Mouse (Mus musculus) hindbrain, embryonic 10.5 days (tissue): ENCODE measurements around the gene Pax2. TPM values are rescaled to one million over a fixed set of nuclear protein-coding genes. Genes with fewer than 3 reads are reported as not detected.

Experiments
- DNase-seq: peaks from one replicate; pipeline ENCODE4 v3.0.0-alpha.2; 2017; ENCODE audit warnings: low spot score
- H3K27ac ChIP-seq: fragments of 300-500 bp; sonication (generic); 2 replicates; pipeline ENCODE4 v1.5.1; 2016; ENCODE audit warnings: mild to moderate bottlenecking, moderate library complexity
- H3K27me3 ChIP-seq: fragments of 300-500 bp; sonication (generic); 2 replicates; pipeline ENCODE4 v1.6.1; 2016; ENCODE audit warnings: mild to moderate bottlenecking; ENCODE audit not compliant: poor library complexity, insufficient read depth, severe bottlenecking
- H3K36me3 ChIP-seq: fragments of 300-500 bp; sonication (generic); 2 replicates; pipeline ENCODE4 v1.6.1; 2016; ENCODE audit warnings: mild to moderate bottlenecking, moderate library complexity
- H3K4me1 ChIP-seq: fragments of 300-500 bp; sonication (generic); replicated peaks from 2 replicates; pipeline ENCODE4 v1.6.1; 2016; ENCODE audit warnings: mild to moderate bottlenecking
- H3K4me3 ChIP-seq: fragments of 300-500 bp; sonication (generic); 2 replicates; pipeline ENCODE4 v1.5.1; 2016; ENCODE audit warnings: mild to moderate bottlenecking, moderate library complexity
- H3K9me3 ChIP-seq: fragments of 300-500 bp; sonication (generic); 2 replicates; pipeline ENCODE4 v1.6.1; 2016; ENCODE audit warnings: mild to moderate bottlenecking, moderate library complexity
- WGBS: fragments of 180-500 bp; shearing (Covaris S2); methylation state at CpG from one replicate; pipeline ENCODE4 v1.1.7; 2016; 5-methylcytosine and 5-hydroxymethylcytosine counted together
- polyA plus RNA-seq: library from polyadenylated mRNA; unstranded; fragments of >200 nt; fragmentation: Nextera tagmentation; extraction: Ambion mirVana; gene quantifications from 2 replicates; pipeline ENCODE4 v1.2.1, GENCODE M21; 2016

The Pax2 gene
- polyA plus RNA-seq, 1 experiment from 2014 or later = 8.2 TPM

DNA sequence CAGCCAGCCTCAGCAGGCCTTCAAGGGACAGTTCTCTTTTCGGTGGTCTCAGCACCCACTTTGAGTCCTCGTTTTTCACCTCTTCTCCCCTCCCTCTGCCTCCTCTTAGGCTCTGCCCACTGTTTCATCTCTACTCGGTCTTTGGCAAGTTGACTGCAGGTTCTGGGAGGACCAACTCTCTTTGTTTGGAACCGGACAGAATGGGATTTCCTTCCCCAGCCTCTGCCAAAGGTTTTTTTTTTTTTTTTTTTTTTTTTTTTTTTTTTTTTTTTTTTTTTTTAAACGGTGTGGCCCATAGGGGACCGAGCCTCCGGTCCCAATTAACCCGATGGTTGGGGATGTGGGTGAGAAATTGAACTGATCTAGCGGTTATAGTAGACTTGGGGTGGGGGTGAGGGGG lies 4.8 kb upstream of the Pax2 start:
- Histone ChIP-seq H3K36me3 (no peaks in the 10 kb centered on the region), H3K27me3 (peaks cover 100% of the 10 kb centered on the region), H3K4me1 (peaks cover 78% of the 10 kb centered on the region), H3K9me3 (no peaks in the 10 kb centered on the region), H3K4me3 (peak overlapping the region; percentile 45), H3K27ac (peak overlapping the region; percentile 82)
- under 1% methylated on average over 9 of the region's 9 CpGs for WGBS
- DNase-seq = no peak

GRCm38 (mm10) chr19:44751551-44751950 lies 4.3 kb upstream of the Pax2 start:
- Histone ChIP-seq H3K27me3 (peaks cover 100% of the 10 kb centered on the region), H3K4me1 (peaks cover 80% of the 10 kb centered on the region), H3K27ac (0 out of 2 replicates have a peak overlapping the region, but pooled peaks have one; percentile 50), H3K9me3 (no peaks in the 10 kb centered on the region), H3K36me3 (no peaks in the 10 kb centered on the region), H3K4me3 (0 out of 2 replicates have a peak overlapping the region, but pooled peaks have one; percentile 20)
- 3% methylated on average over 3 of the region's 3 CpGs for WGBS
- peak; percentile 15 for DNase-seq

- under 1% methylated on average over 31 of the region's 31 CpGs for WGBS
- 0 out of 2 replicates have a peak overlapping the region, but pooled peaks have one; percentile 50 for H3K27ac ChIP-seq
- DNase-seq = peak; percentile 43
- H3K4me3 ChIP-seq = peak overlapping the region; percentile 20
- no peaks in the 10 kb centered on the region for H3K36me3 ChIP-seq
- peaks cover 84% of the 10 kb centered on the region for H3K4me1 ChIP-seq
- H3K9me3 ChIP-seq = no peaks in the 10 kb centered on the region
- H3K27me3 ChIP-seq = peaks cover 100% of the 10 kb centered on the region
Measured at GRCm38 (mm10) chr19:44752056-44752940, 3.5 kb upstream of the Pax2 start.

- H3K9me3 ChIP-seq = no peaks in the 10 kb centered on the region
- H3K4me1 ChIP-seq = peaks cover 82% of the 10 kb centered on the region
- H3K4me3 ChIP-seq = peak overlapping the region; percentile 20; the same call in 1 of the 2 replicates
- WGBS = under 1% methylated on average over 14 of the region's 14 CpGs
- DNase-seq = peak; percentile 41
- H3K36me3 ChIP-seq = no peaks in the 10 kb centered on the region
- peaks cover 100% of the 10 kb centered on the region for H3K27me3 ChIP-seq
- H3K27ac ChIP-seq = 0 out of 2 replicates have a peak overlapping the region, but pooled peaks have one; percentile 29
Measured at GRCm38 (mm10) chr19:44753361-44753760, 2.5 kb upstream of the Pax2 start.

DNA sequence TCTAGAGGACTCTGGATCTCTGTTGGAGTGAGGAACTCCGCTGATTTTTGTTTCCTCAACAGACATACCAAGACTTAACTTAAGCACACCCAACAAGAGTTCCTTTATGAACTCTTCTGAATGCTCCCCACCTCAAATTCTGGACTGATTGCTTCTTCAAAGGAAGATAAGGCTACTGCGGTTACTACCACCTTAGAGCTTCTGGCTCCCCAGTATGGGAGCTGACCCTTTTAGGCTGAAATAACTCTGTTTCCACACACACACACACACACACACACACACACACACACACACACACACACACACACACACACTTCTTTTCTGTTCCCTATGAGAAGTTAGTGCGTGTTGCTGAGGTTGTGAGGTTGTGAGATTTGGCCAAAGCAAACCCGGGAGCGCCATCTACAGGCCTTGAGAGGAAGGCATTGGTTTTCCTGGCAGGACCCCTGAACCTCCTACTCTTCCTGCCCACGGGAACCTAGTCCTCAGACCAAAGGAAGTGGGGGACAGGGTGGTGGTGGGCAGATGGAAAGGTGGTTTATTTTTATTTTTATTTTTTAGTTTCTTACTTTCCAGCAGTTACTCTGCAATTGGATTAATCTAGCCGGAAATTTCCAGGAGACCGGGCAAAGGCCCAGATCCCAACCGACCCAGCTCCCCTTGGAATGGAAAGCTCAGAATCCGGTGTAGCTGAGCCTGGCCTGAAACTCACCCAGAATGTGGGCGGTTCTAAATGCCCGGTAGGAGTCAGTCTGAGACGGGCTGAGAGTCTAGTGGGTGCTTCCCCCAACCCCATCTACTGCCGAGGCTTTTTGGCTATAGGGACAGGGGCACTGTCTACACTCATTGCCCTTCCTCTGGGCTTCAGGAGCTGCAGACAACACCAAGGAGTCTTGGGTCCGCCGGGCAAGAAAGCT lies 1.1 kb upstream of the Pax2 start:
- H3K9me3 ChIP-seq = no peaks in the 10 kb centered on the region
- peak overlapping the region; percentile 86; the same call in 1 of the 2 replicates for H3K27ac ChIP-seq
- H3K4me3 ChIP-seq = peak overlapping the region; percentile 51
- peaks cover 100% of the 10 kb centered on the region for H3K27me3 ChIP-seq
- peak; percentile 80 for DNase-seq
- WGBS = under 1% methylated on average over 16 of the region's 16 CpGs
- peaks cover 82% of the 10 kb centered on the region for H3K4me1 ChIP-seq
- H3K36me3 ChIP-seq = no peaks in the 10 kb centered on the region

- Histone ChIP-seq H3K27ac (peak overlapping the region; percentile 86), H3K9me3 (no peaks in the 10 kb centered on the region), H3K36me3 (no peaks in the 10 kb centered on the region), H3K27me3 (peaks cover 100% of the 10 kb centered on the region), H3K4me1 (peaks cover 79% of the 10 kb centered on the region), H3K4me3 (peak overlapping the region; percentile 51)
- WGBS = under 1% methylated on average over 13 of the region's 13 CpGs
- no peak for DNase-seq
Measured at GRCm38 (mm10) chr19:44755378-44755692, 510 bp upstream of the Pax2 start.

DNA sequence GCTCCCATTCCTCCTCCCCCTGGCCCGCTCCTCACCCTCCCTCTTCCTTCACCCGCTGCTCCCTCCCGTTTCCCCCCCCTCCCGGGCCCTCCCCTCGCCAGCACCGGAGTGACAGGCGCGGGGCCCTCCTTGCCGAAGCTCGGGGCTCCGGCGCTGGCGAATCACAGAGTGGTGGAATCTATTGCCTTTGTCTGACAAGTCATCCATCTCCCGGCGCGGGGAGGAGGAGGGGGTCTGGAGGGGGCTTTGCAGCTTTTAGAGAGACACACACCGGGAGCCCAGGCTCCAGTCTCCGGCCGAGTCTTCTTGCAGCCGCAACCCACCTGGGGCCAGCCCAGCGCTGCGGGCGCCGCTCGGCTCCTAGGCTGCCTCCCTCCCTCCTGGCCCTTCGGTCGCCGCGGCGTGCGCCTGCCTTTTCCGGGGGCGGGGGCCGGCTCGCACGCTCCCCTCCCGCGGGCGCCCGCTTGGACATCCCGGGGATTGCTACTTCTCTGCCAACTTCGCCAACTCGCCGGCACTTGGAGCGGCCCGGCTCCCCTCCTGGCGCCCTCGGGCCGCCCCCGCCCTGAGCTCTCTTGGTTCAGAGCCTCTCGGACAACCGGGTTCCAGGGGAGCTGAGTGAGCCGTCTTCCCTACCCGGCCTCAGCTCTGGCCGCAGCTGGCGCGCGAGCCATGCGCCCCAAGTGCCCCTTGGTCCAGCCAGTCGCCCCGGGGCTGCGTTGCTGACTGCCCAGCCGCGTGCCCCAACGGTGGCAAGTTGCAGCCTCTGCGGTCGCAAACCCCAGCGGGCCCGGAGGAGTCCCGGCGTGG lies 781 bp downstream of the Pax2 start:
- Histone ChIP-seq H3K4me1 (peaks cover 78% of the 10 kb centered on the region), H3K36me3 (no peaks in the 10 kb centered on the region), H3K9me3 (no peaks in the 10 kb centered on the region), H3K27me3 (peaks cover 100% of the 10 kb centered on the region), H3K27ac (peak overlapping the region; percentile 86), H3K4me3 (peak overlapping the region; percentile 51)
- WGBS = under 1% methylated on average over 71 of the region's 71 CpGs
- peak; percentile 88 for DNase-seq

DNA sequence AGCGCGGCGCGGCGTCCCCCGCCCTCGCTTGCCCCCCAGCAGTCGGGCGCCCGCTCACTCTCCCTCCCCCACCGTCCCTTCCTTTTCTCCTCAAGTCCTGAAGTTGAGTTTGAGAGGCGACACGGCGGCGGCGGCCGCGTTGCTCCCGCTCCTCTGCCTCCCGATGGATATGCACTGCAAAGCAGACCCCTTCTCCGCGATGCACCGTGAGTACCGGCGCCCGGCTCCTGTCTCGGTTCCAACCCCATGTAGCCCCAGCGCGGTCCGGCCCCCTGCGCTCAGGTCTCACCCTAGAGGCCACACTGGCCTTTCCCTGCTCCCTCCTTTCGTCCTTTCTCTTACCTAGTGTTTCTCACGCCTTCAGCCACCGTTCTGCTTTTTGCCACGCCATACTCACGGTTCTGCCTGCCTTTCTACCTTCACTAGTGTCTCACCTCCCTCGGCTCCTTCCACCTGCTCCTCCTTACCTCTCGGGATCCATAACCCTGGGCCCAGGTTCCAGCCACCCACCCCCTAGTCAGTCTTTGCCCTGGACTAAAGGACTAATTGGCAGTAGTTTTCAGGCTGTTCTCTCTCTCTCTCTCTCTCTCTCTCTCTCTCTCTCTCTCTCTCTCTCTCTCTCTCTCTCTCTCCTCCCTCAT lies 1.5 kb downstream of the Pax2 start:
- no peaks in the 10 kb centered on the region for H3K36me3 ChIP-seq
- H3K27me3 ChIP-seq = peaks cover 100% of the 10 kb centered on the region
- WGBS = under 1% methylated on average over 38 of the region's 38 CpGs
- DNase-seq = peak; percentile 63
- peak overlapping the region; percentile 51 for H3K4me3 ChIP-seq
- H3K9me3 ChIP-seq = no peaks in the 10 kb centered on the region
- H3K4me1 ChIP-seq = peaks cover 72% of the 10 kb centered on the region
- peak overlapping the region; percentile 86 for H3K27ac ChIP-seq

- peak overlapping the region; percentile 77 for H3K27ac ChIP-seq
- no peaks in the 10 kb centered on the region for H3K9me3 ChIP-seq
- H3K4me1 ChIP-seq = peaks cover 57% of the 10 kb centered on the region
- H3K27me3 ChIP-seq = peaks cover 100% of the 10 kb centered on the region
- peak overlapping the region; percentile 51 for H3K4me3 ChIP-seq
- peak; percentile 67 for DNase-seq
- WGBS = under 1% methylated on average over 28 of the region's 28 CpGs
- H3K36me3 ChIP-seq = no peaks in the 10 kb centered on the region
Measured at GRCm38 (mm10) chr19:44758846-44759245, 3.0 kb downstream of the Pax2 start.

DNA sequence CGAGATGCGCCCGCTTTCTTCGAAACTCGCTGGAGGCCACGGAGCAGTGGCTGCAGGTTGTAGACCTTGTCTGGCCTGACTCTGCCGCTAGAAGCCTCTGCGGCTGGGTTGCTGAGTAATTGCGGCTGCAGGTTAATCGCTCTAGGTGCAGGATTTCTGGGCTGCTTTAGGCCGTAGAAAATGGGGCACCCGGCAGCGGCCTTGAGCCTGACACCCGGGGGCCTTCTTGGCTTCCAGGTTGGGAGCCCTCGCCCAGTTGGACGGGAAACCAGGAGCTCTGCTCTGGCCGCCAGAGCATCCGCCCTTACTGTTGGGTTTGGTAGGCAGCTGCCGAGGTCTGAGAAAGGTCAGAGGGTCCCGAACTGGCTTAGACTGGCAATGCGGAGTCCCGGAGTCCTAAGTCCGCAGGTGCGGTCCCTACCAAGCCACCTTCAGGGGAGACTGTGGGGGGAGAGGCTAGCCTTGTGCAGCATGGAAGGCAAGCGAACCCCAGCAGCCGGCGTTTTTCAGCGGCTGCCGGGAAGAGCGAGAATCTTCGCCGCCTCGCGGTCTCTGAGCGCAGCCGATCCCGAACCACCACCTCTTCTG lies 3.8 kb downstream of the Pax2 start:
- Histone ChIP-seq H3K27me3 (peaks cover 100% of the 10 kb centered on the region), H3K4me3 (peak overlapping the region; percentile 51), H3K36me3 (no peaks in the 10 kb centered on the region), H3K9me3 (no peaks in the 10 kb centered on the region), H3K27ac (peak overlapping the region; percentile 77), H3K4me1 (peaks cover 54% of the 10 kb centered on the region)
- peak; percentile 75 for DNase-seq
- WGBS = under 1% methylated on average over 37 of the region's 37 CpGs

- peaks cover 46% of the 10 kb centered on the region for H3K4me1 ChIP-seq
- no peak overlapping the region for H3K27ac ChIP-seq
- no peaks in the 10 kb centered on the region for H3K9me3 ChIP-seq
- DNase-seq = peak; percentile 41
- peak overlapping the region; percentile 51 for H3K4me3 ChIP-seq
- peaks cover 100% of the 10 kb centered on the region for H3K27me3 ChIP-seq
- 3% methylated on average over 39 of the region's 39 CpGs for WGBS
- H3K36me3 ChIP-seq = no peaks in the 10 kb centered on the region
Measured at GRCm38 (mm10) chr19:44760259-44761131, 4.7 kb downstream of the Pax2 start.
